Mouse (Mus musculus) spleen, adult 2 months (tissue): ENCODE measurements around the gene Myo9b. TPM values are rescaled to one million over a fixed set of nuclear protein-coding genes. Genes with fewer than 3 reads are reported as not detected.
A peak's percentile ranks its signal among the peaks of the same experiment; 100 is the strongest.
"Not testable (repeated sequence)": the region's sequence is repeated elsewhere in the genome, so short reads cannot be mapped to it uniquely, and the experiment has no call there.

Source experiments
- DNase-seq, 2 experiments: peaks; one replicate each; pipeline versions ENCODE4 v3.0.0 to v3.0.0-alpha.2; 2012 to 2021; ENCODE audit warnings: low spot score in 2 of 2, low read depth in 1 of 2
- H3K27ac ChIP-seq: fragments of 200-500 bp; 2 replicates; pipeline ENCODE4 v1.5.1; 2012; ENCODE audit warnings: low read length, inconsistent platforms; ENCODE audit not compliant: insufficient read depth
- H3K27me3 ChIP-seq: fragments of 200-500 bp; 2 replicates; pipeline ENCODE4 v1.6.1; 2012; ENCODE audit warnings: mild to moderate bottlenecking, moderate library complexity, low read length, inconsistent platforms; ENCODE audit not compliant: control insufficient read depth, insufficient read depth
- H3K36me3 ChIP-seq: fragments of 200-500 bp; 2 replicates; pipeline ENCODE4 v1.6.1; 2012; ENCODE audit warnings: mild to moderate bottlenecking, low read length, inconsistent platforms; ENCODE audit not compliant: control insufficient read depth, insufficient read depth
- H3K4me1 ChIP-seq: fragments of 200-500 bp; 2 replicates; pipeline ENCODE4 v1.6.1; 2011; ENCODE audit warnings: inconsistent platforms; ENCODE audit not compliant: control insufficient read depth, insufficient read depth, insufficient read length
- H3K4me3 ChIP-seq: fragments of 200-500 bp; 2 replicates; pipeline ENCODE4 v1.5.1; 2011; ENCODE audit warnings: mild to moderate bottlenecking, inconsistent platforms; ENCODE audit not compliant: insufficient read depth, insufficient read length; ENCODE audit errors: extremely low read depth
- CTCF ChIP-seq: fragments of 200-500 bp; IDR thresholded peaks from 2 replicates; pipeline ENCODE4 v1.5.1; 2011; ENCODE audit warnings: mild to moderate bottlenecking, inconsistent platforms; ENCODE audit not compliant: insufficient read depth, insufficient read length, insufficient replicate concordance; ENCODE audit errors: extremely low read depth
- POLR2A ChIP-seq: fragments of 200-500 bp; IDR thresholded peaks from 2 replicates; pipeline ENCODE4 v1.6.1; 2011; ENCODE audit warnings: low read depth, low read length, inconsistent platforms
- WGBS: fragments of 180-500 bp; shearing (Covaris S2); methylation state at CpG from one replicate; pipeline ENCODE4 v1.1.7; 2018; 5-methylcytosine and 5-hydroxymethylcytosine counted together
- polyA plus RNA-seq: library from polyadenylated mRNA; depleted of rRNA; stranded (reverse); fragments of >200 nt; gene quantifications from 2 replicates; pipeline ENCODE4 v1.2.3, GENCODE M21; 2012; rRNA removed

Myo9b gene
- 47.6 and 50.4 TPM in 2 replicates for polyA plus RNA-seq

DNA sequence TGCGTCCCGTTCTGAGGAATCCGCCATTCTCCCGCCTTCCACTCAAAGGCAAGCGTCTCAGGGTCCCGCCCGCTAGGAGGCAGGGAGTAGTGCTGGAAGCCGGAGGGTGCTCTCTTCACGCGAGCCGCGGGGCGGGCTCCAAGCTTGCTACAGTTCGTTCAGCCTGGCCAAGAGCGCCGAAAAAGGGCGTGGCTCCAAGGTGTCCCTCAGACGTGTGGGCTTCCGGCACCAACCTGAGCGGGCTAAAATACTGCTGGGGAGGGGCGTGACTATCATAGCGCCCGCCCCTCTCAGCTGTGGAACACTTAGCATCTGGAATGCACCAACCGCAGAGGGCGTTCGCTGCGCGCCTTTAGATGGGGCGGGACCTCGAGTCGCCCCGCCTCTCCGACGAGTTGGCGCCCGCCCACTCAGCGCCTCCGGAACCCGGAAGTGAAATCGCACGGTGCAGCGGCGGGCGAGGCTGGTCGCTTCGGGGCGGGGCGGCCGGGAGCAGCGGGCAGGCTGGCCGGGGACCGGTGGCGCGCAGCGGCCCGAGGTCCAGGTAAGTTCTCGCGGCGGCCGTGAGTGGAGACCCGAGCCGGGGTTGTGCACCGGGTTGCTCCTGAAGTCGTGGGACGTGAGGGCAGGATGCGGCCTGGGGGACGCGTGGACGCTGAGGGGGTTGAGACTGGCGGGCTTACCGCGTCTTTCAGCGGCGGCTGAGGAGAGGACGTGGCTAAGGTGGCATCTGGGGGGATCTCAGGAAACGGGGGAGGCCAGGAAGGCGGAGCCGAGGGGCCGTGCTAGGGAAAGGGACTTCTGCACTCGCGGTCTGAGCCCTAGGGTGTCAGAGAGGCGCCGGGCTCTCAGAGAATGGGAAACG is at the start of gene Myo9b, which contains the start of gene Haus8:
Gene Myo9b, plus strand, starts transcription at position 429 of the 865 bp plus-strand sequence.
Gene Haus8, minus strand, starts transcription at position 649 of the 865 bp plus-strand sequence.
- Histone ChIP-seq H3K27me3 (no peaks in the 10 kb centered on the region), H3K36me3 (no peaks in the 10 kb centered on the region), H3K4me1 (peaks cover 10% of the 10 kb centered on the region; the same call in 1 of the 2 replicates), H3K4me3 (peak within 1 kb of the TSS; percentile 77), H3K27ac (peak within 1 kb of the TSS; percentile 67)
- 1% methylated on average over 84 of the region's 84 CpGs for WGBS
- peak; percentile 76 for TF ChIP-seq POLR2A
- TF ChIP-seq CTCF: peak; percentile 39; the same call in 1 of the 2 replicates
- DNase-seq: peak; percentile 97 to 98

DNA sequence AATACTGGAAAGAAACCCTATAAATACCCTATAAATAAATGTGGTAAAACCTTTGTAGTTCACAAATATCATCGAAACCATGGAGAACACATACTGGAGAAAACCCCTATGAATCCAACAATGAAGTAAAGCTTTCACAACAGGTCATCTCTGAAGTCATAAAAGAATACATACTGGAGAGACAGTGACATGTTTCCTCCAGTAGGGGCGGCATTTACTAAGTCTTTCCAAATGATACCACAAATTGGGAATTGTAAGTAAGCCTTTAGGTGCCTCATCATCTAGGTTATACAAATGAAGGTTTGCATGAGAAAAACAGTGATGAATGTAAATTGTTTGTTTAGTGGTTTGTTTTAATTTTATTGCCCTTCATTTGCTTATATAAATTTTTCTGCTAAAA is 48.0 kb upstream of the Myo9b start:
- H3K27ac ChIP-seq: no peak overlapping the region
- peak in 1 of 2 experiments; percentile 8 for DNase-seq
- H3K4me1 ChIP-seq: no peaks in the 10 kb centered on the region
- 0 out of 2 replicates have a peak, but pooled peaks cover 2% of the 10 kb centered on the region for H3K27me3 ChIP-seq
- TF ChIP-seq CTCF: no peak
- no peak for TF ChIP-seq POLR2A
- no peaks in the 10 kb centered on the region for H3K36me3 ChIP-seq
- 51% methylated on average over 2 of the region's 2 CpGs for WGBS
- no peak overlapping the region for H3K4me3 ChIP-seq

DNA sequence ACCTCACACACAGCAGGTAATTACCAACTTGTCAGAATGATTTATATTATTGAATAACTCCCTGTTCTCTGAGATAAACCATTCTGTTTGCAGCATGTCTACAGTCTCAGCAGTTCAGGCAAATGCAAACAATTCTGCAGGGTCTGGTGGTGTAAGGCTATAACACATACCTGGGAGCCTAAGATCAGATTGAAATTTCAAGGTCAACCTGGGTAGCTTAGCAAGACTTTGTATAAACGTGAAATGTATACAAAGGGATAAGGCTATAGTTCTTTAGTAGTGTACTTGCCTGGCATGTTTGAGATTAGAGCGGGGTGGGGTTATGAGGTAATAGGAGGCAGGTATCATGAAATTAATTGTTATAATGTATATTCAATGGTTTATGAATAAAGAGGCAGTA is 29.8 kb upstream of the Myo9b start:
- H3K27ac ChIP-seq: no peak overlapping the region
- DNase-seq: no peak
- WGBS: 89% methylated on average over 2 of the region's 2 CpGs
- no peaks in the 10 kb centered on the region for H3K36me3 ChIP-seq
- TF ChIP-seq CTCF: no peak
- TF ChIP-seq POLR2A: no peak
- no peaks in the 10 kb centered on the region for H3K27me3 ChIP-seq
- no peaks in the 10 kb centered on the region for H3K4me1 ChIP-seq
- H3K4me3 ChIP-seq: no peak overlapping the region

DNA sequence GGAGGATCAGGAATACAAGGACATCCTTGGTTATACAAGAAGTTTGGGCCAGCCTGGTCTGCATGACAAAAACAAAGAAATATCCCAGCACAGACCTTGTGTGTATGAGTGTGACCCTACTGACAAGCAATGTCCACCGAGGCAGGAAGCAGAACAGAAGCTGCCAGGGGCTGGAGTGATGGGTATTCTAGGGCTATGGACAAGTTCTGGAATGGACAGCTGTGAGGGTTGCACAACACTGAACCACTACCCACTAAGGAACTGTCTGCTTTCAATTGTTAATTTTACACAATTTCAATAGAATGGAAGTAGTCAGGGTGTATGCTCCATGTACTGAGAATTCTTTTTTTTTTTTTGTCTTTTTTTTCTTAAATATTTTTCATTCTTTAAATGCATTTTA is 24.3 kb upstream of the Myo9b start:
- H3K4me3 ChIP-seq: no peak overlapping the region
- H3K27me3 ChIP-seq: no peaks in the 10 kb centered on the region
- H3K27ac ChIP-seq: no peak overlapping the region
- TF ChIP-seq CTCF (no peak), POLR2A (no peak)
- DNase-seq: no peak
- peaks cover 3% of the 10 kb centered on the region; the same call in 1 of the 2 replicates for H3K36me3 ChIP-seq
- WGBS: 74% methylated on average over 1 of the region's 1 CpGs
- no peaks in the 10 kb centered on the region for H3K4me1 ChIP-seq

DNA sequence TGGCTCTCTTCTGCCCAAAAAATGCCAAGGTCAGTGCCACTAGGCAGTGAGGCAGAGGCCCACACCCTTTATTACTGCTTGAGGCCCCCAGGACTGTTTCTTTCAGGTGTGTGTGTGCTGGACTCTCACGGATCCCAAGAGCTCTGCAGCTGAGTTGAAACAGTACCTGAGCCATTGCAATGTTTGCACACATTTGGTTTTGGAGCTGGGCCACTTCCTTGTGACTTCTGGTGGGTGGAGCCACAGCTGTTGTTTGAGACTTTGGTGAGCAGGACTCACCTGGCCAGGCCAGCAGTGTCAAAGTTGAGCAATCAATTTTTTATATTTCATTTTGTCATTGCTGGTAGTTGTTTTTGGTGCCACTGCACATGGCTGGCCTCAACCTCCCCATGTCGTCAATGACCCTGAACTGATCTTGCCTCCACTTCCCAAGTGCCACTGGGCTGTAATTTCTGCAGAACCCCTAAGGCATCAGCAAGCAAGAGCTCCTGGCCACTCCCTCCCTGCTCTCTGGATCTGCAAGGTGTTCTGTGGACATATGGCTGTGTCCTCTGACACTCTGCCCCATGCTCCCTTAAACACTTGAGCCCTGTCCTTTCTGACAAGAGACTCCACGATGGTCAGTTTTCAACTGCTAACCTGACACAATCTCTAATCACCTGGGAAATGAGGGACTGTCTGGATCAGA is 15.8 kb upstream of the Myo9b start:
- 95% methylated on average over 3 of the region's 3 CpGs for WGBS
- Histone ChIP-seq H3K36me3 (peaks cover 5% of the 10 kb centered on the region; the same call in 1 of the 2 replicates), H3K27me3 (no peaks in the 10 kb centered on the region), H3K4me1 (no peaks in the 10 kb centered on the region), H3K4me3 (no peak overlapping the region), H3K27ac (no peak overlapping the region)
- TF ChIP-seq POLR2A: no peak
- no peak for DNase-seq

DNA sequence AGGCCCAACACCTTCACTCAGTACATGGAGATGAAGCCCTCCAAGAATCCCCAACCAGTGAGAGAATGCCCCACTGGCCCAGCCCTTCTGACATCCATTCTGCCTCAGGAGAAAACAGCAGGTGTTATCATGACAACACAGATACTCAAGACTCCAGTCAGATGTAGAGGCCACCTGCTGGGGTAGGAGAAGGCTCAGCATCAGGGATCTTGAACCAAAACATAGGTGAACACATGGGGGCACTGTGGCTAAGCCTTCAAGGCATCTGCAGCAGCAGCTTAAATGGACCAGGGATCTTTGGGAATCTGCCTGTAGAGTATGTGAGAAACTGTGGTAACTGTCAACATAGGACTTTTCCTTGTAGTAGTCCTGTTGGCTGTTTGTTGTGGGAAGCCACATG is 11.3 kb upstream of the Myo9b start:
- DNase-seq: no peak
- TF ChIP-seq CTCF (peak; percentile 12; the same call in 1 of the 2 replicates), POLR2A (no peak)
- H3K36me3 ChIP-seq: no peaks in the 10 kb centered on the region
- no peak overlapping the region for H3K27ac ChIP-seq
- H3K27me3 ChIP-seq: no peaks in the 10 kb centered on the region
- H3K4me3 ChIP-seq: no peak overlapping the region
- H3K4me1 ChIP-seq: no peaks in the 10 kb centered on the region

DNA sequence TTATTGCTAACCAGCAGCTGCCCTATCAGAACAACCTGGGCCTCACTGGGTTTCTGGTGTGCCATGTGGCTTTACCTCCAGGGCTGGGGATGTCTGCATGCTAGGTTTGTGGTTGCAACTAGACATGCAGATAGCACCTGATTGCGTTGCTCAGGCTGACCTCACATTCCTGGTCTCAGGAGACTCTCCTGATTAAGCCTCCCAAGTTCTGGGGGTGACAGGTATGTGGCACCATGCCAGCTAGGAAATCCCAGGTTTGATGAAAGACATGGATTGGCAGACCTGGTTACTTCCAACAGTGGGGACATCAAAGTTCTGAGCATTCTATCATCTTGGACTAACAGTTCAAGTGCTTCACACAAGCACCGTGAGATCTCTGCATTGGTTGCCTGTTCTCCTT is 4.8 kb upstream of the Myo9b start:
- no peaks in the 10 kb centered on the region for H3K27me3 ChIP-seq
- H3K36me3 ChIP-seq: no peaks in the 10 kb centered on the region
- H3K4me1 ChIP-seq: peaks cover 3% of the 10 kb centered on the region; the same call in 1 of the 2 replicates
- no peak for DNase-seq
- no peak overlapping the region for H3K4me3 ChIP-seq
- H3K27ac ChIP-seq: no peak overlapping the region
- 98% methylated on average over 2 of the region's 2 CpGs for WGBS
- TF ChIP-seq POLR2A: no peak
- no peak for TF ChIP-seq CTCF

DNA sequence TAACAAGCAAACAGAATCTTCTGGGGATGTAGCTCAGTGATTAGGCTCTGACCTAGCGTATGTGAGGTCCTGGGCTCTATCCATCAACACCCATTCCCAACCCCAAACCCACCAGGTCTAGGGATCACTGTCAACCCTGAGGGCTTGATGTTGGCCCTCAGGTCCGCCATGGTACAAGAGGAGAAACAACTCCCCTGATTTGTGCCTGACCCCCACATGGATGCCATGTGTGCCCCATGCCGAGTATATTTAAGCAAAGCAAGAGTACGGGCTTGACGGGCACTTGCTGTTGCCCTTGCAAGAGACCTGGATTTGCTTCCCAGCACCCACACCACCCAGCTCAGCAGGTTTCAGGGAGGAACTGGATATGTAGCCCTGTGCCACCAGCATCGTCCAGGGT is 4.2 kb upstream of the Myo9b start:
- H3K4me1 ChIP-seq, H3K4me3 ChIP-seq, H3K27me3 ChIP-seq, DNase-seq, H3K36me3 ChIP-seq, H3K27ac ChIP-seq: not testable (repeated sequence)
- WGBS: 93% methylated on average over 6 of the region's 6 CpGs
